In the genomic region with DNA sequence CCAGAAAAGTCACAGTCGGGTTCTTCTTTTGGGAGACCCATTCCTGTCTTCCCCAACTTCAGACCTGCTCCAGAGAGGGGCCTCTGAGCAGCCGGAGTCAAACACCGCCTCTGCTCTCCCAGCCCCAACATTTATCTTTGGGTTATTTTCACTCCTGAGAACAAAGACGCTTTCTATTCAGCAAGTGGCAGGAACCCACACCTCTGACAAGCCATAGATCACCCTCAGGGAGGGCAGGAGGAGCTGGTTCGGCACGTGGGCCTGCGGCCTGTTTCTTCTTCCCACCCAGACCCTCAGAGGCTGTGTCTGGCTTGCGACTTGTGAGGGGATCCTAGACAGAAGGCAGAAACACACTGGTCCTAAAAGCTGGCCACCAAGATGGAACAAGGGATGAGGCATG, we compare ENCODE assay signal across 18 mouse cellular contexts. TPM values are rescaled to one million over a fixed set of nuclear protein-coding genes. Genes with fewer than 3 reads are reported as not detected.
DNase-seq lines count a peak whose midpoint lies in the region; ATAC-seq and TF ChIP-seq lines count a peak whose summit lies in the region.
"Had no signal": no experiment of that assay in that cellular context is flagged by ENCODE, and none has a peak within 500 bp of the region (broad histone marks: within the 10 kb centered on the region; RNA-seq: fewer than 3 reads in every experiment).

No protein-coding gene starts in this region.

- no peaks in the 10 kb centered on the region for H3K27me3 ChIP-seq in intestine, embryonic 14.5 days (replicated peaks; ENCODE audit: control insufficient read depth, insufficient read depth, low read length)
- no peaks in the 10 kb centered on the region for H3K27me3 ChIP-seq in intestine, postnatal 0 days (replicated peaks; ENCODE audit: control insufficient read depth, insufficient read depth, low read length)
- peaks cover 21% of the 10 kb centered on the region for H3K27me3 ChIP-seq in embryonic facial prominence, embryonic 10.5 days (replicated peaks; ENCODE audit: low read depth, poor library complexity, severe bottlenecking)
- H3K27me3 ChIP-seq in limb, embryonic 14.5 days (ENCODE audit: control insufficient read depth, insufficient read depth, low read length) = peaks cover 36% of the 10 kb centered on the region
- H3K27me3 ChIP-seq: heart, embryonic 15.5 days; midbrain, embryonic 13.5 days had no signal

- no peak for TF ChIP-seq POLR2A in limb, embryonic 14.5 days (IDR thresholded peaks at IDR 0.05; ENCODE audit: borderline replicate concordance, extremely low read depth, insufficient read depth, insufficient read length)

- H3K4me1 ChIP-seq in intestine, embryonic 14.5 days (replicated peaks; ENCODE audit: control insufficient read depth, insufficient read depth, low read length) = peaks cover 7% of the 10 kb centered on the region; the same call in 1 of the 2 replicates
- H3K4me1 ChIP-seq in intestine, postnatal 0 days (replicated peaks; ENCODE audit: control insufficient read depth, insufficient read depth, low read length) = no peaks in the 10 kb centered on the region
- H3K4me1 ChIP-seq in embryonic facial prominence, embryonic 10.5 days = peaks cover 16% of the 10 kb centered on the region
- H3K4me1 ChIP-seq in limb, embryonic 14.5 days (ENCODE audit: control insufficient read depth, insufficient read depth, low read length) = peaks cover 10% of the 10 kb centered on the region
- H3K4me1 ChIP-seq: midbrain, embryonic 13.5 days had no signal

- no peaks in the 10 kb centered on the region for H3K36me3 ChIP-seq in intestine, embryonic 14.5 days (ENCODE audit: control insufficient read depth, insufficient read depth, low read length)
- no peaks in the 10 kb centered on the region for H3K36me3 ChIP-seq in intestine, postnatal 0 days (ENCODE audit: control insufficient read depth, insufficient read depth)
- H3K36me3 ChIP-seq in embryonic facial prominence, embryonic 10.5 days (replicated peaks) = no peaks in the 10 kb centered on the region
- H3K36me3 ChIP-seq in limb, embryonic 14.5 days (ENCODE audit: control insufficient read depth, insufficient read depth, low read length) = no peaks in the 10 kb centered on the region
- H3K36me3 ChIP-seq: G1E; heart, embryonic 15.5 days; midbrain, embryonic 13.5 days had no signal

- WGBS in intestine, embryonic 14.5 days = 23% methylated on average over 8 of the region's 8 CpGs
- WGBS in intestine, postnatal 0 days = 47% methylated on average over 8 of the region's 8 CpGs
- 40% methylated on average over 8 of the region's 8 CpGs for WGBS in embryonic facial prominence, embryonic 10.5 days
- 25% methylated on average over 8 of the region's 8 CpGs for WGBS in limb, embryonic 14.5 days

- H3K9me3 ChIP-seq in intestine, embryonic 14.5 days (ENCODE audit: control insufficient read depth, low read length) = no peaks in the 10 kb centered on the region
- no peaks in the 10 kb centered on the region for H3K9me3 ChIP-seq in intestine, postnatal 0 days (ENCODE audit: control insufficient read depth)
- no peaks in the 10 kb centered on the region for H3K9me3 ChIP-seq in embryonic facial prominence, embryonic 10.5 days
- no peaks in the 10 kb centered on the region for H3K9me3 ChIP-seq in limb, embryonic 14.5 days (ENCODE audit: control insufficient read depth, low read length)
- H3K9me3 ChIP-seq: heart, embryonic 15.5 days; midbrain, embryonic 13.5 days had no signal

- no peak for TF ChIP-seq CTCF in intestine, postnatal 0 days (IDR thresholded peaks at IDR 0.05; ENCODE audit: low read depth)

- no peak for DNase-seq in intestine, embryonic 14.5 days (ENCODE audit: low spot score)
- DNase-seq in embryo, embryonic 10.5 days (ENCODE audit: low spot score) = peak; percentile 64
- no peak for DNase-seq in embryonic facial prominence, embryonic 10.5 days (ENCODE audit: low spot score)
- DNase-seq in limb, embryonic 14.5 days (ENCODE audit: low spot score) = no peak
- no peak for DNase-seq in thymus, postnatal 0 days (ENCODE audit: low spot score)
- DNase-seq: adrenal gland, adult 2 months; cerebellum, adult 18-20 months; gastrocnemius, postnatal 36 days; kidney, postnatal 25 days; right cerebral cortex, postnatal 25 days; thymus, postnatal 25 days had no signal

- no peak overlapping the region for H3K9ac ChIP-seq in intestine, embryonic 14.5 days (ENCODE audit: low read length)
- H3K9ac ChIP-seq in intestine, postnatal 0 days (ENCODE audit: low read depth, low read length) = no peak overlapping the region
- H3K9ac ChIP-seq in limb, embryonic 14.5 days (ENCODE audit: low read depth, low read length, severe bottlenecking) = no peak overlapping the region
- H3K9ac ChIP-seq: heart, embryonic 15.5 days; midbrain, embryonic 13.5 days had no signal

- peak; percentile 40; the same call in 1 of the 2 replicates for ATAC-seq in intestine, embryonic 14.5 days (replicated peaks; ENCODE audit: low FRiP score, low TSS enrichment, low read depth)
- no peak for ATAC-seq in intestine, postnatal 0 days
- peak; percentile 37; the same call in 1 of the 2 replicates for ATAC-seq in limb, embryonic 14.5 days (ENCODE audit: low FRiP score, low read depth)
- no peak for ATAC-seq in inflammation-experienced regulatory T-cells, adult 6 months
- ATAC-seq: hindbrain, postnatal 0 days; midbrain, embryonic 13.5 days had no signal

- H3K4me3 ChIP-seq in intestine, embryonic 14.5 days (ENCODE audit: low read depth, low read length) = no peak overlapping the region
- no peak overlapping the region for H3K4me3 ChIP-seq in intestine, postnatal 0 days (ENCODE audit: low read depth, low read length)
- H3K4me3 ChIP-seq in embryonic facial prominence, embryonic 10.5 days = no peak overlapping the region
- no peak overlapping the region for H3K4me3 ChIP-seq in limb, embryonic 14.5 days (replicated peaks; ENCODE audit: low read length)
- H3K4me3 ChIP-seq: heart, embryonic 15.5 days; midbrain, embryonic 13.5 days had no signal

- H3K4me2 ChIP-seq in intestine, embryonic 14.5 days (ENCODE audit: low read length) = no peak overlapping the region
- H3K4me2 ChIP-seq in intestine, postnatal 0 days (replicated peaks; ENCODE audit: low read depth) = no peak overlapping the region
- H3K4me2 ChIP-seq in limb, embryonic 14.5 days (replicated peaks; ENCODE audit: low read depth, low read length, severe bottlenecking) = no peak overlapping the region
- H3K4me2 ChIP-seq: heart, embryonic 15.5 days; midbrain, embryonic 13.5 days had no signal

- no peak overlapping the region for H3K27ac ChIP-seq in intestine, embryonic 14.5 days (ENCODE audit: low read depth)
- H3K27ac ChIP-seq in intestine, postnatal 0 days (ENCODE audit: low read depth, low read length) = no peak overlapping the region
- H3K27ac ChIP-seq in embryonic facial prominence, embryonic 10.5 days (replicated peaks) = peak overlapping the region; percentile 57
- peak overlapping the region; percentile 38; the same call in 1 of the 2 replicates for H3K27ac ChIP-seq in limb, embryonic 14.5 days (replicated peaks; ENCODE audit: low read depth, low read length)
- H3K27ac ChIP-seq: heart, embryonic 15.5 days; hindbrain, postnatal 0 days; macrophage; midbrain, embryonic 13.5 days had no signal

RNA-seq across cellular contexts. Expression of a gene that starts 58.4 kb away (rescaled TPM):
- polyA plus RNA-seq in intestine, embryonic 14.5 days (2014; fragmentation: Nextera tagmentation; extraction: Ambion mirVana) = 33.3 and 44.2 TPM in 2 replicates
- polyA plus RNA-seq in intestine, postnatal 0 days (2015; fragmentation: Nextera tagmentation; extraction: Ambion mirVana) = 15.8 and 17.5 TPM in 2 replicates
- polyA plus RNA-seq in embryonic facial prominence, embryonic 10.5 days (2016; fragmentation: Nextera tagmentation; extraction: Ambion mirVana) = 15.1 and 17.5 TPM in 2 replicates
- polyA plus RNA-seq in limb, embryonic 14.5 days (2012; rRNA removed) = 145 and 226 TPM in 2 replicates
- 20.4 and 20.9 TPM in 2 replicates for polyA plus RNA-seq in limb, embryonic 14.5 days (2014; fragmentation: Nextera tagmentation; extraction: Ambion mirVana)
- polyA plus RNA-seq in thymus, postnatal 0 days (2015; fragmentation: Nextera tagmentation; extraction: Ambion mirVana) = 12.5 and 13.1 TPM in 2 replicates
- polyA plus RNA-seq in inflammation-experienced regulatory T-cells, adult 6 months (2017; shearing (Covaris generic)) = under 1 TPM in 2 of 3 experiments, not detected in 1; 0.67 to 0.78 TPM
- polyA plus RNA-seq: G1E had no signal

Comparison
In these comparisons a context has a peak if more than half of its experiments do, and no peak if none do; other contexts are left out.
1. ATAC-seq: peak in intestine, embryonic 14.5 days (single experiment) and limb, embryonic 14.5 days (single experiment); none in intestine, postnatal 0 days (single experiment) and inflammation-experienced regulatory T-cells, adult 6 months (single experiment).
2. H3K27ac ChIP-seq: peak in embryonic facial prominence, embryonic 10.5 days (single experiment) and limb, embryonic 14.5 days (single experiment); none in intestine, embryonic 14.5 days (single experiment) and intestine, postnatal 0 days (single experiment).